Mouse (Mus musculus) adrenal gland, postnatal 14 days (tissue): ENCODE data around the gene Slc37a1. TPM values are rescaled to one million over a fixed set of nuclear protein-coding genes. Genes with fewer than 3 reads are reported as not detected.

Source experiments
- total RNA-seq: library from RNA; stranded (reverse); gene quantifications from 2 replicates; pipeline ENCODE4 v1.2.3, GENCODE M21; 2021

Slc37a1 gene
- total RNA-seq, 1 experiment from 2014 or later = 6.7 TPM

Other genes starting within 250 kb of the Slc37a1 start
- 11.7 and 21.9 TPM in 2 replicates for gene Abcg1, start 229.1 kb upstream of the Slc37a1 start, total RNA-seq
- gene Tff3, start 157.1 kb upstream of the Slc37a1 start, total RNA-seq = 0.78 TPM in 1 of 2 replicates, not detected in the other
- not detected in 2 replicates for gene Tff2, start 142.5 kb upstream of the Slc37a1 start, total RNA-seq
- gene Tff1, start 121.5 kb upstream of the Slc37a1 start, total RNA-seq = not detected in 2 replicates
- 0.11 TPM in 1 of 2 replicates, not detected in the other for gene Tmprss3, start 87.8 kb upstream of the Slc37a1 start, total RNA-seq
- 0.63 and 3.1 TPM in 2 replicates for gene Ubash3a, start 78.9 kb upstream of the Slc37a1 start, total RNA-seq
- gene Rsph1, start 9.4 kb upstream of the Slc37a1 start, total RNA-seq = 6.4 and 6.7 TPM in 2 replicates
- gene Pde9a, start 99.4 kb downstream of the Slc37a1 start, total RNA-seq = 5.2 and 8.5 TPM in 2 replicates
- 22.2 and 26.3 TPM in 2 replicates for gene Wdr4, start 233.2 kb downstream of the Slc37a1 start, total RNA-seq
- 547 and 568 TPM in 2 replicates for gene Ndufv3, start 233.3 kb downstream of the Slc37a1 start, total RNA-seq